Mouse (Mus musculus): ENCODE results near the gene Slx4.
A peak's percentile ranks its signal among the peaks of the same experiment; 100 is the strongest.
"Not testable (repeated sequence)": the region's sequence is repeated elsewhere in the genome, so short reads cannot be mapped to it uniquely, and the experiment has no call there.

Slx4 gene

GRCm38 (mm10) chr16:4003489-4004398 lies at the start of gene Slx4:
TSS of gene Slx4 (minus strand) at chr16:4003770.
- peak; percentile 99 for DNase-seq (ENCODE audit: low spot score)

GRCm38 (mm10) chr16:4052601-4053000 lies 49.0 kb upstream of the Slx4 start:
- DNase-seq (ENCODE audit: low spot score), result no peak

GRCm38 (mm10) chr16:4045524-4045923 lies 42.0 kb upstream of the Slx4 start:
- no peak for DNase-seq (ENCODE audit: low spot score)

GRCm38 (mm10) chr16:4044093-4044492 lies 40.5 kb upstream of the Slx4 start:
- no peak for DNase-seq (ENCODE audit: low spot score)

- no peak for DNase-seq (ENCODE audit: low spot score)
Observed at GRCm38 (mm10) chr16:4041646-4042045, 38.1 kb upstream of the Slx4 start.

- no peak for DNase-seq (ENCODE audit: low spot score)
Observed at GRCm38 (mm10) chr16:4040206-4040605, 36.6 kb upstream of the Slx4 start.

GRCm38 (mm10) chr16:4037690-4038089 lies 34.1 kb upstream of the Slx4 start:
- DNase-seq (ENCODE audit: low spot score), result no peak

- no peak for DNase-seq (ENCODE audit: low spot score)
Observed at GRCm38 (mm10) chr16:4036807-4037206, 33.2 kb upstream of the Slx4 start, which contains the start of gene Dnase1. TSS of gene Dnase1 (plus strand) at chr16:4036942.

- no peak for DNase-seq (ENCODE audit: low spot score)
Observed at GRCm38 (mm10) chr16:4035575-4035974, 32.0 kb upstream of the Slx4 start.

GRCm38 (mm10) chr16:4034476-4034875 lies 30.9 kb upstream of the Slx4 start:
- no peak for DNase-seq (ENCODE audit: low spot score)

GRCm38 (mm10) chr16:4033971-4034370 lies 30.4 kb upstream of the Slx4 start:
- no peak for DNase-seq (ENCODE audit: low spot score)

GRCm38 (mm10) chr16:4032341-4032748 lies 28.8 kb upstream of the Slx4 start:
- DNase-seq (ENCODE audit: low spot score), result no peak

- no peak for DNase-seq (ENCODE audit: low spot score)
Observed at GRCm38 (mm10) chr16:4031441-4032274, 28.1 kb upstream of the Slx4 start.

- DNase-seq (ENCODE audit: low spot score), result no peak
Observed at GRCm38 (mm10) chr16:4030501-4030900, 26.9 kb upstream of the Slx4 start.

GRCm38 (mm10) chr16:4029371-4029841 lies 25.8 kb upstream of the Slx4 start:
- no peak for DNase-seq (ENCODE audit: low spot score)

GRCm38 (mm10) chr16:4027211-4027610 lies 23.6 kb upstream of the Slx4 start:
- DNase-seq (ENCODE audit: low spot score), result no peak

GRCm38 (mm10) chr16:4026672-4027071 lies 23.1 kb upstream of the Slx4 start:
- DNase-seq (ENCODE audit: low spot score), result no peak

- DNase-seq (ENCODE audit: low spot score), result no peak
Observed at GRCm38 (mm10) chr16:4022719-4023118, 19.1 kb upstream of the Slx4 start.

- no peak for DNase-seq (ENCODE audit: low spot score)
Observed at GRCm38 (mm10) chr16:4021241-4021640, 17.7 kb upstream of the Slx4 start.

GRCm38 (mm10) chr16:4017466-4017865 lies 13.9 kb upstream of the Slx4 start:
- not testable (repeated sequence) for DNase-seq (ENCODE audit: low spot score)

- DNase-seq (ENCODE audit: low spot score), result not testable (repeated sequence)
Observed at GRCm38 (mm10) chr16:4016786-4017185, 13.2 kb upstream of the Slx4 start.

GRCm38 (mm10) chr16:4014040-4014668 lies 10.6 kb upstream of the Slx4 start:
- DNase-seq (ENCODE audit: low spot score), result no peak
